In the genomic region with DNA sequence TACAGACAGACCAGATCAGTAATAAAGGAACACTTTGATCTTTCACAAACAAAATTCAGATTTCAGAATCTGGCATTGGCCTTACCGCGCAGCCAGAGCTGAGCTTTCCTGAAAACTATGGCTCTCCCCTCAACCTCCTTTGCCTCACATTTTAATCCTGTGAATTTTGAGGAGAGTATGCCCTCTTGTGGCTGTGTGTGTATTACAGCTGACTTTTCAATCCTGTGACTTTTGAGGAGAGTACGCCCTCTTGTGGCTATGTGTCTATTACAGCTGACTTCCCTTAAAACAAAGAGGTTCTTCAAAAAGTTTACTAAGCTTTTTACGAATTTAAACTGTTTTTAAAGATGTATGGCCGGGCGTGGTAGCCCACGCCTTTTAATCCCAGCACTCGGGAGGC, we compare ENCODE assay signal across 8 mouse cellular contexts. TPM values are rescaled to one million over a fixed set of nuclear protein-coding genes. Genes with fewer than 3 reads are reported as not detected.
DNase-seq lines count a peak whose midpoint lies in the region; ATAC-seq and TF ChIP-seq lines count a peak whose summit lies in the region.

No protein-coding gene starts in this region.

- DNase-seq in kidney, adult 18-20 months: peak; percentile 82
- DNase-seq in brain, adult 2 months (ENCODE audit: low read depth, low spot score): peak; percentile 89
- peak; percentile 94 for DNase-seq in induced T-regulatory cell, adult 2 months (ENCODE audit: low read depth)
- DNase-seq in left cerebral cortex, postnatal 36 days (ENCODE audit: low spot score in 2 of 2): peak; percentile 71 to 81
- DNase-seq in telencephalon, adult 2 months (ENCODE audit: low read depth, low spot score): peak; percentile 60

- intact Hi-C loops in left cerebral cortex, postnatal 36 days (cut with DNase I): loop anchor here (2.0 to 5.0 kb wide), 2 partner anchors 60 to 354 kb away; no protein-coding TSS in a partner anchor

- no peak for TF ChIP-seq POLR2A in myocyte (IDR thresholded peaks at IDR 0.05; ENCODE audit: insufficient read length, low read depth)

- no peaks in the 10 kb centered on the region for H3K9me3 ChIP-seq in kidney, embryonic 15.5 days (replicated peaks)

- no peaks in the 10 kb centered on the region for H3K27me3 ChIP-seq in kidney, embryonic 15.5 days
- H3K27me3 ChIP-seq in myocyte (ENCODE audit: control insufficient read depth, insufficient read depth, insufficient read length): no peaks in the 10 kb centered on the region

- 7% methylated on average over 8 of the region's 8 CpGs for WGBS in kidney, embryonic 15.5 days

- H3K36me3 ChIP-seq in kidney, embryonic 15.5 days: peaks cover 19% of the 10 kb centered on the region
- no peaks in the 10 kb centered on the region for H3K36me3 ChIP-seq in myocyte (ENCODE audit: control insufficient read depth, insufficient read depth)

- no peak overlapping the region for H3K4me2 ChIP-seq in kidney, embryonic 15.5 days
- H3K4me2 ChIP-seq in myocyte (ENCODE audit: low read depth): peak overlapping the region; percentile 39

- H3K4me3 ChIP-seq in kidney, embryonic 15.5 days (replicated peaks): no peak overlapping the region
- H3K4me3 ChIP-seq in myocyte: no peak overlapping the region

- H3K9ac ChIP-seq in kidney, embryonic 15.5 days: no peak overlapping the region

- H3ac ChIP-seq in myocyte (ENCODE audit: control insufficient read depth, insufficient read length): no peak overlapping the region

- peaks cover 21% of the 10 kb centered on the region for H3K4me1 ChIP-seq in kidney, embryonic 15.5 days

- H3K27ac ChIP-seq in kidney, embryonic 15.5 days: no peak overlapping the region

- ATAC-seq in kidney, embryonic 15.5 days (replicated peaks; ENCODE audit: low FRiP score): no peak
- peak; percentile 90 for ATAC-seq in erythroblast, adult 5-6 weeks (replicated peaks; ENCODE audit: low FRiP score, poor library complexity, severe bottlenecking)

- peaks cover 16% of the 10 kb centered on the region for H3K79me2 ChIP-seq in myocyte (ENCODE audit: control insufficient read depth, insufficient read depth)

TF ChIP-seq in myocyte, 11 proteins besides CTCF, POLR2A, EP300 and RAD21:
- TF ChIP-seq REST (IDR thresholded peaks at IDR 0.05; ENCODE audit: insufficient read depth, insufficient read length): no peak
- no peak for TF ChIP-seq USF1 (IDR thresholded peaks at IDR 0.05; ENCODE audit: low read depth)
- no peak for TF ChIP-seq E2F4 (IDR thresholded peaks at IDR 0.05; ENCODE audit: insufficient read depth)
- TF ChIP-seq POLR2AphosphoS2 (IDR thresholded peaks at IDR 0.05; ENCODE audit: insufficient read length, low read depth): no peak
- TF ChIP-seq TCF3 (IDR thresholded peaks at IDR 0.05; ENCODE audit: insufficient read length, low read depth): no peak
- TF ChIP-seq MYOG (IDR thresholded peaks at IDR 0.05; ENCODE audit: control insufficient read depth in 1 of 3, insufficient read depth in 1 of 3, insufficient read length in 2 of 3, low read depth in 2 of 3): no peak
- no peak for TF ChIP-seq CEBPB (IDR thresholded peaks at IDR 0.05; ENCODE audit: insufficient read depth, poor library complexity, severe bottlenecking)
- TF ChIP-seq TCF12 (IDR thresholded peaks at IDR 0.05; ENCODE audit: insufficient read depth, poor library complexity, severe bottlenecking): no peak
- TF ChIP-seq SRF (IDR thresholded peaks at IDR 0.05; ENCODE audit: control insufficient read depth, insufficient read length, low read depth): no peak
- no peak for TF ChIP-seq MAX (IDR thresholded peaks at IDR 0.05; ENCODE audit: low read depth)
- no peak for TF ChIP-seq MYOD1 (IDR thresholded peaks at IDR 0.05; ENCODE audit: control insufficient read depth in 1 of 3, insufficient read length in 2 of 3, low read depth in 2 of 3)

RNA-seq across cellular contexts. Expression of a gene that starts 3.4 kb away (rescaled TPM):
- polyA plus RNA-seq in kidney, embryonic 15.5 days (2015; fragmentation: Nextera tagmentation; extraction: Ambion mirVana): 2.5 and 4.2 TPM in 2 replicates
- total RNA-seq in erythroblast, adult 5-6 weeks (2015; ENCODE audit: low replicate concordance): not detected in 2 replicates
- 0.14 TPM in 1 of 2 replicates, not detected in the other for total RNA-seq in erythroblast, adult 5-6 weeks (2017; ENCODE audit: low replicate concordance)
- total RNA-seq in left cerebral cortex, postnatal 36 days (2021): under 1 TPM; 0.49 to 0.59 TPM
- 217 TPM for polyA plus RNA-seq in myocyte (2012; fragmentation: generic; extraction: Trizol)

RNA-seq across cellular contexts. Expression of a gene that starts 23.3 kb away (rescaled TPM):
- polyA plus RNA-seq in kidney, embryonic 15.5 days (2015; fragmentation: Nextera tagmentation; extraction: Ambion mirVana): 87.0 and 87.3 TPM in 2 replicates
- 15.5 and 27.5 TPM in 2 replicates for total RNA-seq in erythroblast, adult 5-6 weeks (2015; ENCODE audit: low replicate concordance)
- total RNA-seq in erythroblast, adult 5-6 weeks (2017; ENCODE audit: low replicate concordance): 21.6 and 26.3 TPM in 2 replicates
- total RNA-seq in left cerebral cortex, postnatal 36 days (2021): 10 to 100 TPM; 24.3 to 25.0 TPM
- polyA plus RNA-seq in myocyte (2012; fragmentation: generic; extraction: Trizol): 30.3 TPM

RNA-seq across cellular contexts. Expression of a gene that starts 37.1 kb away (rescaled TPM):
- polyA plus RNA-seq in kidney, embryonic 15.5 days (2015; fragmentation: Nextera tagmentation; extraction: Ambion mirVana): 1.2 and 2.8 TPM in 2 replicates
- not detected in 2 replicates for total RNA-seq in erythroblast, adult 5-6 weeks (2015; ENCODE audit: low replicate concordance)
- not detected in 2 replicates for total RNA-seq in erythroblast, adult 5-6 weeks (2017; ENCODE audit: low replicate concordance)
- total RNA-seq in left cerebral cortex, postnatal 36 days (2021): 10 to 100 TPM; 72.6 to 73.9 TPM
- polyA plus RNA-seq in myocyte (2012; fragmentation: generic; extraction: Trizol): 0.43 TPM

Comparison
In these comparisons a context has a peak if more than half of its experiments do, and no peak if none do; other contexts are left out.
1. RNA of a gene that starts 37.1 kb away (total RNA-seq): 72.6 to 73.9 TPM in left cerebral cortex, postnatal 36 days; not detected in erythroblast, adult 5-6 weeks; every median in the first group is over 10 times any median in the second.
2. Peak in every context shown above with its lines, with median percentiles within 50 percentile points of each other: DNase-seq.